Mouse (Mus musculus): ENCODE data around the gene Arpc3. TPM values are rescaled to one million over a fixed set of nuclear protein-coding genes. Genes with fewer than 3 reads are reported as not detected.

Gene Arpc3
- polyA plus RNA-seq, 1 experiment from 2014 or later = 177 TPM

DNA sequence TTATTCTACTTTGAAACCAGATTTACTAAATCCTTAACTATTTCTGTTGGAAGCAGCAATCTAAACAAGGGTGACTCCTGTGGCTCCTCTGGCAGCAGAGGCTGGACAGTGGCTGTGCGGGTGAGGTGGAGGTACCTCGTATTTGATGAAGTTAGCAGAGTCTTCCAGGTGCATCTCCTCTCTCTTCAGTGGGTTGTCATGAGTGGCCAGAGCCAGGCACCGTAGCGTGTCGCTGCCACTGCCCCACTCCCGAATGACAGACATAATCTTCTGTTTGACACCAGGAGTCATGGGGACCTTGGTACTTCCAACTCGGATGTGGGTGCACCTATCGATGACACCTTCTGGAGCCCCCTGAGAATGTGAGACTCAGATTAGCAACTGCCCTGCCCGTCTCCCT, 69.8 kb downstream of the Arpc3 start:
- H3K4me3 ChIP-seq = no peak overlapping the region
- WGBS = 91% methylated on average over 9 of the region's 9 CpGs
- H3K27me3 ChIP-seq = no peaks in the 10 kb centered on the region
- no peak overlapping the region for H3K9ac ChIP-seq
- no peaks in the 10 kb centered on the region for H3K9me3 ChIP-seq
- H3K4me2 ChIP-seq = no peak overlapping the region
- H3K36me3 ChIP-seq = peaks cover 99% of the 10 kb centered on the region
- ATAC-seq (ENCODE audit: insufficient number of reproducible peaks, low FRiP score, low TSS enrichment, low read depth) = no peak
- no peak overlapping the region for H3K27ac ChIP-seq
- H3K4me1 ChIP-seq = no peaks in the 10 kb centered on the region

Other genes starting within 250 kb of the Arpc3 start
- gene Ppp1cc, start 233.6 kb upstream of the Arpc3 start, polyA plus RNA-seq (2015; fragmentation: Nextera tagmentation; extraction: Ambion mirVana) = 185 and 206 TPM in 2 replicates
- 8.8 and 11.5 TPM in 2 replicates for gene Hvcn1, start 185.1 kb upstream of the Arpc3 start, polyA plus RNA-seq (2015; fragmentation: Nextera tagmentation; extraction: Ambion mirVana)
- gene Tctn1, start 127.4 kb upstream of the Arpc3 start, polyA plus RNA-seq (2015; fragmentation: Nextera tagmentation; extraction: Ambion mirVana) = 5.7 and 6.0 TPM in 2 replicates
- 6.8 and 7.9 TPM in 2 replicates for gene Pptc7, start 107.5 kb upstream of the Arpc3 start, polyA plus RNA-seq (2015; fragmentation: Nextera tagmentation; extraction: Ambion mirVana)
- gene Rad9b, start 37.6 kb upstream of the Arpc3 start, polyA plus RNA-seq (2015; fragmentation: Nextera tagmentation; extraction: Ambion mirVana) = 10.9 and 11.5 TPM in 2 replicates
- 184 and 185 TPM in 2 replicates for gene Vps29, start 37.5 kb upstream of the Arpc3 start, polyA plus RNA-seq (2015; fragmentation: Nextera tagmentation; extraction: Ambion mirVana)
- 60.5 and 68.7 TPM in 2 replicates for gene Gpn3, start 20.0 kb upstream of the Arpc3 start, polyA plus RNA-seq (2015; fragmentation: Nextera tagmentation; extraction: Ambion mirVana)
- gene Fam216a, start 19.5 kb upstream of the Arpc3 start, polyA plus RNA-seq (2015; fragmentation: Nextera tagmentation; extraction: Ambion mirVana) = 58.3 and 59.3 TPM in 2 replicates
- gene Anapc7, start 29.8 kb downstream of the Arpc3 start, polyA plus RNA-seq (2015; fragmentation: Nextera tagmentation; extraction: Ambion mirVana) = 40.2 and 43.0 TPM in 2 replicates
- 29.1 and 29.2 TPM in 2 replicates for gene Atp2a2, start 110.3 kb downstream of the Arpc3 start, polyA plus RNA-seq (2015; fragmentation: Nextera tagmentation; extraction: Ambion mirVana)
- gene Ift81, start 222.6 kb downstream of the Arpc3 start, polyA plus RNA-seq (2015; fragmentation: Nextera tagmentation; extraction: Ambion mirVana) = 35.6 and 36.0 TPM in 2 replicates

Data from limb, embryonic 15.5 days (tissue).